Mouse (Mus musculus): ENCODE data around the gene Vmn1r139.
"Not testable (repeated sequence)": the region's sequence is repeated elsewhere in the genome, so short reads cannot be mapped to it uniquely, and the experiment has no call there.

Gene Vmn1r139

GRCm38 (mm10) chr7:22068757-22069156 is at the start of gene Vmn1r139:
Gene Vmn1r139, plus strand, starts transcription at chr7:22069057.
- DNase-seq (ENCODE audit: low read depth, low spot score): not testable (repeated sequence)

- DNase-seq (ENCODE audit: low read depth, low spot score): not testable (repeated sequence)
Observed at GRCm38 (mm10) chr7:22028797-22029196, 40.1 kb upstream of the Vmn1r139 start, which contains the start of gene Vmn1r138. Gene Vmn1r138, minus strand, starts transcription at chr7:22028897.

GRCm38 (mm10) chr7:22056205-22056604 is 12.7 kb upstream of the Vmn1r139 start, which contains the start of gene Gm6176:
Gene Gm6176, minus strand, starts transcription at chr7:22056305.
- not testable (repeated sequence) for DNase-seq (ENCODE audit: low read depth, low spot score)

DNA sequence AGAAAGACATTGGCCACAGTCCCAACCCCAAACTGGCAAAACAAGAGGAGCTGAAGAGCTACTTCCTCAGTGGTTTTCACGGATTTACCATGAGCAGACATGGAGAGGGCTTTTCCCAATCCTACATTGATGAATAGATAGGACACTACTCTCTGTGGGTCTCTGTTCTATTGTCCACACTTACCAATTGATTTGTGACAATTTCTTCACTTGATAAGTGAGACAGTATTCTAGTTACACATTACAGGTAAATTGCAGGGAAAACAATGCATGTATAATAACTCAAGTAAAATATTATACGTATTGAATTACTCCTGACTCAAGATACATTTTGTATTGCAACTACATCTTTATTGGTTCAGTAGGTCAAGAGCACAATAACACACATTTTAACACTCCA is 49.3 kb downstream of the Vmn1r139 start, which contains the start of gene Gm16451:
Gene Gm16451, minus strand, starts transcription at position 101 of the 400 bp plus-strand sequence.
- DNase-seq (ENCODE audit: low read depth, low spot score): not testable (repeated sequence)

- not testable (repeated sequence) for DNase-seq (ENCODE audit: low read depth, low spot score)
Observed at GRCm38 (mm10) chr7:22134641-22135040, 65.8 kb downstream of the Vmn1r139 start, which contains the start of gene Gm10666. Gene Gm10666, minus strand, starts transcription at chr7:22134741.
